Mouse (Mus musculus): ENCODE results near the gene Zfp775. TPM values are rescaled to one million over a fixed set of nuclear protein-coding genes. Genes with fewer than 3 reads are reported as not detected.

Zfp775 gene
- total RNA-seq, 2 experiments from 2014 or later, result 5.8 to 6.8 TPM

DNA sequence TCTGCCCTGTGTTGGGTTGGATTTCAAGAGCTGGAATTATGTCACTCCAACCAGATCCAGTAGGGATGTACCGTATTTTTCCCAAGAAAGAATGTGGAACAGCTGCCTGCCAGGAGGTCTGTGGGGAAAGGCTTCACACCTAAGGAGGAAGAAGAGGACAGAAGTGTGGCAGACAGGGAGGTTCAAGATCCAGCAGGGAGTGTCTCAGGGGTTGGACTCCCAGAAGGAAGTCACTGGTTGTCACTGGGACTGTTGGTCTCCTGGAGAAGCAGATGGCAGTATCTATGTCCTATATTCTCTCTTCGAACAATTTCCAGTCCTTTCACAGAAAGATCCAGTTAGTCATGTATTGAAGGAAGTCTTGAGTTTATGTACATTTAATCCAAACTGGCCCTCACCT, 45.7 kb downstream of the Zfp775 start:
- intact Hi-C loops (cut with DNase I), result loop anchor here (5.0 kb wide), 1 partner anchor 310 kb away; no protein-coding TSS in a partner anchor
- DNase-seq (ENCODE audit: extremely low spot score in 1 of 2, low spot score in 2 of 2), result no peak

DNA sequence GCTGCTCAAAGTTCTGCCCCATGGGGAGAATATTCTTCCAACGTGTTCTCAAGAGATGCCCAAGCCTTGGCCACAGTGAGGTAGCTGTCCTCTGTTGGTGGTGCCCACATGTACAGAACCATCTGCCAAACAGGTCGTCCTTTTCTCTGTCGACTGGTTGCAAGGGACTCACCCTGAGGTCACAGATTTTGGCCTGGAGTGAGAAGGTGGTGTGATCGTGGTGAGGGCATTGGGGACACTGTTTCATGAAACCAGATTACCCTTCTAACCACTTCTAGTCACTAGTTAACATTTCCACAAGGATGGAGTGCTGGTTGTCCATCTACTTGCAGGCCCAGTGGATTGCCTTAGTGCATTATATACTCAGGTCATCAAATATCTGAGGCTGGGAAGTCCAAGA, 46.9 kb downstream of the Zfp775 start:
- intact Hi-C loops (cut with DNase I), result loop anchor here (5.0 kb wide), 1 partner anchor 309 kb away; no protein-coding TSS in a partner anchor
- DNase-seq (ENCODE audit: extremely low spot score in 1 of 2, low spot score in 2 of 2), result no peak

GRCm38 (mm10) chr6:48650041-48650440, 48.2 kb downstream of the Zfp775 start:
- intact Hi-C loops (cut with DNase I), result no loop called here
- no peak for DNase-seq (ENCODE audit: extremely low spot score in 1 of 2, low spot score in 2 of 2)

- intact Hi-C loops (cut with DNase I), result no loop called here
- DNase-seq (ENCODE audit: extremely low spot score in 1 of 2, low spot score in 2 of 2), result no peak
These were observed 56.9 kb downstream of the Zfp775 start for GRCm38 (mm10) chr6:48658721-48659120.

- no peak for DNase-seq (ENCODE audit: extremely low spot score in 1 of 2, low spot score in 2 of 2)
- intact Hi-C loops (cut with DNase I), result no loop called here
These were observed 62.9 kb downstream of the Zfp775 start for GRCm38 (mm10) chr6:48664750-48665149.

GRCm38 (mm10) chr6:48665471-48665870, 63.6 kb downstream of the Zfp775 start:
- DNase-seq (ENCODE audit: extremely low spot score in 1 of 2, low spot score in 2 of 2), result no peak
- intact Hi-C loops (cut with DNase I), result no loop called here

DNA sequence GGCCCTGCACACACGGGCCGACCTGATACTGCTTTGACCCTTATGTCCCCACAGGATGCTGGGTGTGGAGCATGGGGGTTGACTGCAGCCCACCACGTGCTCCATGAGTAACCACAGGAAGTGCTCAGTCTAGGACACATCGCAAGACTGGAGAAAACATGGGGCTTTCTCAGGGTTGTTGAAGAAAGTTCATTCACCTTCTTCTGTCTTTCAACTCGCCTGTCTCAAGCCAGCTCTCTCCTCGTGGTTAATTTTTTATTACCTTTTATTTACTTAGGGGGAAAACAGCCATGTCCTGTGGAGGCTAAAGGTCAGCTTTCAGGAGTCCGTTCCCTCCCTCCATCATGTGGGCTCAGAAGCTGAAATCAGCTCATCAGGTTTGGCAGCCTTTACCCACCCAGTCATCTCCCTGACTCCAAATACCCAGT, 64.3 kb downstream of the Zfp775 start:
- no peak for DNase-seq (ENCODE audit: extremely low spot score in 1 of 2, low spot score in 2 of 2)
- intact Hi-C loops (cut with DNase I), result no loop called here

DNA sequence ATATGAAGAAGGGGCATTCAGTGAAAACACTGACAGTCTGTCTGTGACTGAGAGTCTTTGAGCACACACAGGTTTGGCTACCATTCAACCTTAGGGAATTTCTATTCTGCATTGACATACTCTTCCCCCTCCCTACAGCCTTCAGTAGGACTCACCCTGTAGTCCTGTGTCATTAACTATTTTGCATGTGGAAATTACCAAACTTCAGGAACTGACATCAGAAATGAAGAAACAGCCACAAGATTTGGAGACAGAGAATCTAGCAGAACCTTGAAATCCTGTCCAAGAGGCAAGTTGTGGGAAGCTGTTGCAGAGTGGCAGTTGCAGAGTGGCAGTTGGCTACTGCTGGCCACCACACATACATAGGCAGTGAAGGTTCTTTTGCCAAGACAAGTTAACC, 66.2 kb downstream of the Zfp775 start:
- intact Hi-C loops (cut with DNase I), result no loop called here

GRCm38 (mm10) chr6:48669446-48669969, 67.6 kb downstream of the Zfp775 start:
- intact Hi-C loops (cut with DNase I), result no loop called here
- DNase-seq (ENCODE audit: extremely low spot score in 1 of 2, low spot score in 2 of 2), result no peak

More for the DNA sequence above, 66.2 kb downstream of the Zfp775 start:
- DNase-seq (ENCODE audit: extremely low spot score in 1 of 2, low spot score in 2 of 2), result no peak

Other genes starting within 250 kb of the Zfp775 start
- gene Krba1, start 206.5 kb upstream of the Zfp775 start, total RNA-seq (2021), result 10 to 100 TPM; 50.3 to 53.0 TPM
- 10 to 100 TPM; 20.8 to 21.0 TPM for gene Zfp467, start 156.2 kb upstream of the Zfp775 start, total RNA-seq (2021)
- gene Sspo, start 153.8 kb upstream of the Zfp775 start, total RNA-seq (2021), result 1 to 10 TPM in 1 of 2 experiments, under 1 TPM in 1; 0.36 to 1.5 TPM
- gene Atp6v0e2, start 64.4 kb upstream of the Zfp775 start, total RNA-seq (2021), result 100 to 1,000 TPM; 485 to 501 TPM
- 10 to 100 TPM; 28.9 to 31.6 TPM for gene Lrrc61, start 47.3 kb upstream of the Zfp775 start, total RNA-seq (2021)
- gene Rarres2, start 29.3 kb upstream of the Zfp775 start, total RNA-seq (2021), result 1 to 10 TPM; 6.2 to 7.0 TPM
- not detected for gene Gm45021, start 12.5 kb upstream of the Zfp775 start, total RNA-seq (2021)
- 10 to 100 TPM; 28.0 to 29.5 TPM for gene Repin1, start 8.2 kb upstream of the Zfp775 start, total RNA-seq (2021)
- not detected for gene Gm44965, start 8.1 kb upstream of the Zfp775 start, total RNA-seq (2021)
- gene AI854703, start 24.7 kb downstream of the Zfp775 start, total RNA-seq (2021), result 10 to 100 TPM; 17.1 to 17.3 TPM
- gene Gimap8, start 45.2 kb downstream of the Zfp775 start, total RNA-seq (2021), result 1 to 10 TPM; 1.3 to 1.8 TPM
- 1 to 10 TPM; 1.2 to 1.4 TPM for gene Gimap9, start 74.1 kb downstream of the Zfp775 start, total RNA-seq (2021)
- gene Gimap4, start 82.5 kb downstream of the Zfp775 start, total RNA-seq (2021), result under 1 TPM; 0.55 to 0.66 TPM
- gene Gimap6, start 106.2 kb downstream of the Zfp775 start, total RNA-seq (2021), result 1 to 10 TPM; 6.5 to 7.0 TPM
- gene Gm28053, start 116.5 kb downstream of the Zfp775 start, total RNA-seq (2021), result not detected
- not detected for gene Gimap7, start 116.6 kb downstream of the Zfp775 start, total RNA-seq (2021)
- gene Gimap1, start 137.0 kb downstream of the Zfp775 start, total RNA-seq (2021), result 1 to 10 TPM; 3.1 to 3.4 TPM
- 1 to 10 TPM; 1.2 to 1.6 TPM for gene Gimap5, start 144.1 kb downstream of the Zfp775 start, total RNA-seq (2021)
- not detected for gene Gimap3, start 168.8 kb downstream of the Zfp775 start, total RNA-seq (2021)
- gene Tmem176a, start 238.9 kb downstream of the Zfp775 start, total RNA-seq (2021), result 10 to 100 TPM; 15.6 to 18.6 TPM
- gene Tmem176b, start 239.4 kb downstream of the Zfp775 start, total RNA-seq (2021), result 10 to 100 TPM; 38.2 to 42.5 TPM

Measured in left cerebral cortex, postnatal 10 days (tissue).